Mouse (Mus musculus): ENCODE data around the gene Mief1. TPM values are rescaled to one million over a fixed set of nuclear protein-coding genes. Genes with fewer than 3 reads are reported as not detected.

The Mief1 gene
- 36.6 TPM for polyA plus RNA-seq (2017; shearing (Covaris generic))

GRCm38 (mm10) chr15:80233733-80234509, at the start of gene Mief1:
Gene Mief1, plus strand, starts transcription at chr15:80234018.

DNA sequence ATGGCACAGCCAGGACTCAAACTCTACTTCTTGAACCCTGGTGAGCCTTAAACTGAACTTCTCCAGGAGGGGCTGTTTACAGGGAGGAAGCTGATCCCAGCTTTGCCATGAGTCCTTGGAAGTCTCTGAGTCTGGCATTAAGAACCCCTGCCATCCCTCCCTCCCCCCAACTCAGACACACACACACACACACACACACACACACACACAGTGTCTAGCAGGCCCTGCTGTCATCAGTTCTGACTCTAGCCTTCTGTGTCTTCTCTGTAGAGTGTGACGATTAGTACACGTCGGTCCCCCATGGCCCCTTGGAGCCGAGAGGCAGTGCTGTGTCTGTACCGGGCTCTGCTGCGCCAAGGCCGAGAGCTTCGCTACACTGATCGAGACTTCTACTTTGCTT, 1.7 kb downstream of the Mief1 start, which contains the start of gene AC140267.1:
AC140267.1 (plus strand) TSS at position 301 of the 400 bp plus-strand sequence.

DNA sequence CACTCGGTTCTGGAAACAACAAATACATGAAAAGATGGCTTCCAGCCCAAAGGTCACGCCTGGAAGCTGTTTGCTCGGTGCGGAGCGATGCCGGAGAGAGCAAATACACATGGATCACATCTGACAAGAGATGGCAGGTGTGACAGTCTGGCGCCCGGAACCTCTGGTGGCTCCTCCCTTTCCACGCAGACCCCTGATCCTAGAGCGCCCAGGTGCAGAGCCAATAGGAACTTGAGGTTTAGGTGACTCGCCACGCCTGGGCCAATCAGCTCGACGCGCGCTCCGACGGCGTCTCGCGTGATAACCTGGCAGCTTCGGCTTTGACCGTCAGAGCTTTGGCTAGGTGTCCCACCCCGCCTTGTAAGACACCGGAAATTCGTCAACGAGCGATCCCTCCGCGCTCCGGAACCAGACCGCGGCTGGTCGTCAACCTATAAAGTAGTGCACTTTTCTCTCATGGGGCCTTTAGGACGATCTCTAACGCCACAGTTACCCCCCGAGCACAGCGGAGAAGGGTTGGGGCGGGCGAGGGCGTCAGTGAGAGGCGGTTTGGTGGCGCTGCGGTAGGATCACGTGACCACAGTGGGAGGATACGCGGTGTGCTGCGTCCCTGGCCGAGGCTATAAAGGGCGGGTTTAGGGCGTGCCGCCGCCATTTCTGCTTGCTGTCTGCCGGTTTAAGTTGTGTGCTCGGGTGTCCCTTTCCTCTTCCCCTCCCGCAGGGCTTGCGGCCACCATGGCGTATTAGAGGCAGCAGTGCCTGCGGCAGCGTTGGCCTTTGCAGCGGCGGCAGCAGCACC, 21.2 kb downstream of the Mief1 start, which contains the start of gene Atf4:
Atf4 (plus strand) TSS at position 338 of the 799 bp plus-strand sequence.

GRCm38 (mm10) chr15:80263610-80264575, 30.1 kb downstream of the Mief1 start, which contains the start of gene Rps19bp1:
Gene Rps19bp1, minus strand, starts transcription at chr15:80264315.

DNA sequence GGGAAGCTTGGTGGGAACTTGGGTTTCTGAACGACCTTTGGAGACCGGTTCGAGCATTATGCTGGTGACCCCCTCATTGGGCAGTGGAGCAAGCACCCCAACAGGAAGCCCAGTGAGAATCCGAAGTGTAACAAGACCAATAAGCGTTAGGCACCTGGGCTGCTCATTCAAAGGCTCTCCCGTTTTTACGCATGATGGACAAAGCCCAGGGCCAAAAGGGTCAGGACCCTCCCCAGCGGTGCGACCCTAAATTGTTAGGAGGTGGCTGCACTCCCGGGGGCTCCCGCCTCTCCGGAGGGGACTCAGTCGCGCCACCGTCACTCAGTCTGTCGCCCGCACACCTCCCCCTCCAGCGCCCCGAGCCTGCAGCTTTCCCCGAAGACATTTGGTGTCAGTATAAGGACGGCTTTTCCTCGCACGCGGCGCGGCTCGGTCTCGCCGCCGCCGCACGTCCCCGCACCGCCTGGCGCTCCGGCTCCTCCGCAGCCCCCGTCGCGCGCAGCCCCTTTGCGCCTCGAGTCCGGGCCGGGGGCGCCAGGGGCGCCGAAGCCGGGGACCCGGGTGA, 53.1 kb downstream of the Mief1 start, which contains the start of gene Cacna1i:
Cacna1i (plus strand) TSS at position 388 of the 565 bp plus-strand sequence.

Other genes with a start within 250 kb of the Mief1 start
- 1.4 TPM for gene Pdgfb, start 219.0 kb upstream of the Mief1 start, polyA plus RNA-seq (2017; shearing (Covaris generic))
- 0.27 TPM for gene Syngr1, start 142.7 kb upstream of the Mief1 start, polyA plus RNA-seq (2017; shearing (Covaris generic))
- gene Rpl3, start 142.2 kb upstream of the Mief1 start, polyA plus RNA-seq (2017; shearing (Covaris generic)), result 1,708 TPM
- gene Tab1, start 100.9 kb upstream of the Mief1 start, polyA plus RNA-seq (2017; shearing (Covaris generic)), result 22.9 TPM
- gene Mgat3, start 60.3 kb upstream of the Mief1 start, polyA plus RNA-seq (2017; shearing (Covaris generic)), result not detected
- gene AC140267.1, start 1.8 kb downstream of the Mief1 start, polyA plus RNA-seq (2017; shearing (Covaris generic)), result not detected
- 120 TPM for gene Atf4, start 21.2 kb downstream of the Mief1 start, polyA plus RNA-seq (2017; shearing (Covaris generic))
- 30.1 TPM for gene Rps19bp1, start 30.3 kb downstream of the Mief1 start, polyA plus RNA-seq (2017; shearing (Covaris generic))
- gene Cacna1i, start 53.2 kb downstream of the Mief1 start, polyA plus RNA-seq (2017; shearing (Covaris generic)), result 0.02 TPM

Data from activated CD4-positive, CD25-positive, alpha-beta regulatory T cell, adult 9 weeks (primary cell).